Mouse (Mus musculus) heart, adult 11 months (tissue): ENCODE measurements at regions not wholly inside any gene's neighbourhood (a gene's known extent, or its start where the extent isn't known, plus 50 kb on each side); places are given as distances from the start of the nearest gene placed in this dataset.
"Not testable (repeated sequence)": the region's sequence is repeated elsewhere in the genome, so short reads cannot be mapped to it uniquely, and the experiment has no call there.

Experiments
- DNase-seq: peaks from one replicate; pipeline ENCODE4 v3.0.0; 2022

GRCm38 (mm10) chr2:75781781-75782211, 50.2 kb upstream of the Agps start:
- DNase-seq, result no peak

GRCm38 (mm10) chr2:75781078-75781477, 50.9 kb upstream of the Agps start:
- DNase-seq, result peak; percentile 81

- DNase-seq, result not testable (repeated sequence)
Observed at GRCm38 (mm10) chr2:75778628-75779027, 53.3 kb upstream of the Agps start.

- DNase-seq, result peak; percentile 97
Observed at GRCm38 (mm10) chr2:75777040-75777451, 54.9 kb upstream of the Agps start.

GRCm38 (mm10) chr2:75776533-75776932, 55.4 kb upstream of the Agps start:
- DNase-seq, result peak; percentile 87

- peak; percentile 97 for DNase-seq
Observed at GRCm38 (mm10) chr2:75775217-75775616, 56.8 kb upstream of the Agps start.

GRCm38 (mm10) chr2:75773431-75773830, 58.5 kb upstream of the Agps start:
- DNase-seq, result peak; percentile 92

GRCm38 (mm10) chr2:75772251-75772956, 59.6 kb upstream of the Agps start:
- DNase-seq, result peak; percentile 96

- no peak for DNase-seq
Observed at GRCm38 (mm10) chr2:75770633-75771032, 61.3 kb upstream of the Agps start.

- no peak for DNase-seq
Observed at GRCm38 (mm10) chr2:75768559-75769304, 63.2 kb upstream of the Agps start.

GRCm38 (mm10) chr2:75767871-75768558, 63.6 kb upstream of the Nfe2l2 start:
- DNase-seq, result peak; percentile 93

GRCm38 (mm10) chr2:75765403-75765802, 61.0 kb upstream of the Nfe2l2 start:
- DNase-seq, result no peak

- peak; percentile 99 for DNase-seq
Observed at GRCm38 (mm10) chr2:75763252-75763651, 58.8 kb upstream of the Nfe2l2 start.

- DNase-seq, result peak; percentile 86
Observed at GRCm38 (mm10) chr2:75762030-75762429, 57.6 kb upstream of the Nfe2l2 start.

- DNase-seq, result peak; percentile 81
Observed at GRCm38 (mm10) chr2:75761626-75762025, 57.2 kb upstream of the Nfe2l2 start.

GRCm38 (mm10) chr2:75759196-75759885, 54.9 kb upstream of the Nfe2l2 start:
- peak; percentile 74 for DNase-seq

GRCm38 (mm10) chr2:75758277-75758676, 53.8 kb upstream of the Nfe2l2 start:
- DNase-seq, result peak; percentile 88

- DNase-seq, result peak; percentile 97
Observed at GRCm38 (mm10) chr2:75756704-75757638, 52.5 kb upstream of the Nfe2l2 start.

- peak; percentile 62 for DNase-seq
Observed at GRCm38 (mm10) chr2:75754606-75755005, 50.2 kb upstream of the Nfe2l2 start.
